Mouse (Mus musculus): Measurements from ENCODE around the gene Asdurf. TPM values are rescaled to one million over a fixed set of nuclear protein-coding genes. Genes with fewer than 3 reads are reported as not detected.

The Asdurf gene
- polyA plus RNA-seq (2015; fragmentation: Illumina TruSeq; extraction: RNeasy Lipid Tissue Mini Kit (QIAGEN cat#74804); ENCODE audit: low read depth, low replicate concordance), result not detected

DNA sequence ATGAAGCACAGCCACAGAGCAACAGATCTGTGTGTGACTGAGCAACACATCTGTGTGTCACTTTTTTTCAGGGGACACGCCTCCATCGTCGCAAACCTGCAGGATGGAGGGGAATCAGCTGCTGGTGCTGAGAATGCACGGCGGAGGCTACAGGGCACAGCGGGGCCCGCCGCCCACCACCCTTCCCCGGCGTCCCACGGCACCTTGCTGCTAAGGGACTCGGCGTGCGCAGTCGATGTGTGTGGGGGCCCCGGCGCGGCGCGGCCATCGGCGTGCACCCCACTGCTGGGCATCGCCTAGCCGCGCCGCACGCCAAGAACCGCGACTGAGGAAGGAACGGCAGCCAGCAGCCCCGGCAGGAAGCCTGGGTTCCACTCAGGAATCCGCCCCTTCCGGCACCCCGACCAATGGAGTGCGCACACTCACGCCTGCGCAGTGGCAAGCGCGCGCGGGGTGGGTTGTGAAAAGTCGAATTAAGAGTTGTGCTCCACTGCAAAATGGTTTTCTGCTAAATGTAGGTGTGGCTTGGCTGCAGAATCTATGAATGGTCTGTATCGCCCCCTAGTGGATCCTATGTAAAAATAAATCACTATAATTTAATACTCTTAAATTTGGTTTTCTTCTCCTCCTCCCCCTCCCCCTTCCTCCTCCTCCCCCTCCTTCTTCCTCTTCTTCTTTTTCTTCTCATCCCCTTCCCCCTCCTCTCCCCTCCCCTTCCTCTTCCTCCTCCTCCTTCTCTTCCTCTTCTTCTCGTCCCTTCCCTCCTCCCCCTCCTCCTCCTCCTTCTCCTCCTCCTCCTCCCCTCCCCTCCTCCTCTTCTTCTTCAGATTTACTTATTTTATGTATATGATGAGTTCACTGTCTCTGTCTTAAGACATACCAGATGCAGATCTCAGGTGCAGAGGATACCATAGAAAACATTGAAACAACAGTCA, at the start of gene Asdurf, which contains the start of the genes Gm28551 and Asnsd1:
Asdurf (minus strand) TSS at position 293 of the 935 bp plus-strand sequence.
Gm28551 (minus strand) TSS at position 341 of the 935 bp plus-strand sequence.
Asnsd1 (minus strand) TSS at position 426 of the 935 bp plus-strand sequence.

GRCm38 (mm10) chr1:53312989-53313967, 39.1 kb downstream of the Asdurf start, which contains the start of gene Osgepl1:
Gene Osgepl1 (plus strand): TSS chr1:53313624.

Other genes starting within 250 kb of the Asdurf start
- gene 1700019A02Rik, start 165.0 kb downstream of the Asdurf start, polyA plus RNA-seq (2015; fragmentation: Illumina TruSeq; extraction: RNeasy Lipid Tissue Mini Kit (QIAGEN cat#74804); ENCODE audit: low read depth, low replicate concordance), result not detected
- 3.2 TPM for gene Pms1, start 55.6 kb downstream of the Asdurf start, polyA plus RNA-seq (2015; fragmentation: Illumina TruSeq; extraction: RNeasy Lipid Tissue Mini Kit (QIAGEN cat#74804); ENCODE audit: low read depth, low replicate concordance)
- gene Ormdl1, start 55.5 kb downstream of the Asdurf start, polyA plus RNA-seq (2015; fragmentation: Illumina TruSeq; extraction: RNeasy Lipid Tissue Mini Kit (QIAGEN cat#74804); ENCODE audit: low read depth, low replicate concordance), result 16.5 TPM
- 1.8 TPM for gene Gm28778, start 55.5 kb downstream of the Asdurf start, polyA plus RNA-seq (2015; fragmentation: Illumina TruSeq; extraction: RNeasy Lipid Tissue Mini Kit (QIAGEN cat#74804); ENCODE audit: low read depth, low replicate concordance)
- gene Osgepl1, start 39.0 kb downstream of the Asdurf start, polyA plus RNA-seq (2015; fragmentation: Illumina TruSeq; extraction: RNeasy Lipid Tissue Mini Kit (QIAGEN cat#74804); ENCODE audit: low read depth, low replicate concordance), result 19.4 TPM
- gene Gm28551, start within 50 bp of the Asdurf start, polyA plus RNA-seq (2015; fragmentation: Illumina TruSeq; extraction: RNeasy Lipid Tissue Mini Kit (QIAGEN cat#74804); ENCODE audit: low read depth, low replicate concordance), result 0.24 TPM
- 25.3 TPM for gene Asnsd1, start 133 bp upstream of the Asdurf start, polyA plus RNA-seq (2015; fragmentation: Illumina TruSeq; extraction: RNeasy Lipid Tissue Mini Kit (QIAGEN cat#74804); ENCODE audit: low read depth, low replicate concordance)